Mouse (Mus musculus) spleen, adult 2 months (tissue): ENCODE measurements at regions not wholly inside any gene's neighbourhood (a gene's known extent, or its start where the extent isn't known, plus 50 kb on each side); places are given as distances from the start of the nearest gene placed in this dataset.

Experiments used
- CTCF ChIP-seq: fragments of 200-500 bp; IDR thresholded peaks from 2 replicates; pipeline ENCODE4 v1.5.1; 2011; ENCODE audit warnings: mild to moderate bottlenecking, inconsistent platforms; ENCODE audit not compliant: insufficient read depth, insufficient read length, insufficient replicate concordance; ENCODE audit errors: extremely low read depth
- POLR2A ChIP-seq: fragments of 200-500 bp; IDR thresholded peaks from 2 replicates; pipeline ENCODE4 v1.6.1; 2011; ENCODE audit warnings: low read depth, low read length, inconsistent platforms

DNA sequence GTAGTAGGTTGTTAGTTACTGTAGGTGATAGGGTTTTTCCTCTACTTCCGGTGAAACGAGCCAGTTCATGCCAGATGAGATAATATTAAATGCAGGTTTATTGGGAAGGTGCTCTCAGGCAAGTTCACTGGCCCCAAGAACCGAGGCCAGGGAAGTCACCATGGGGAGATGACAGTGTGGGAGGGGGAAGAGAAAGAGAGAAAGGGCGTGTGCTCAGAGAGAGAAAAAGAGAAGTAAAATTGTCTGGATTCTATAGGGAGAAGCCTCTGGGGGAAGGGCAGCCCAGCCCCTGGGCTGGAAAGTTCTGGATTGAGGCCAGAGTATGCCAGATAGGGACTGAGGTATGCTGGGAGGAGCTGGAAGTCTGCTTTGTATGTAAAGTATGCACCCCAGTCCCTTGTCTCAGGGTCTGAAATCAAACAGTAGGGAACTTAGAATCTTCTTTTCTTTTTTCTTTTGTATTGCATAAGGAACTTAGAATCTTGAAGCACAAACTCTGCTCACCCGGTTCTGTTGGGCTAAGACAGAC is 292.9 kb upstream of the Arglu1 start:
- TF ChIP-seq CTCF (no peak), POLR2A (no peak)
